Mouse (Mus musculus): Measurements from ENCODE around the gene Zbtb49.

Gene Zbtb49

GRCm38 (mm10) chr5:38220328-38220912 is at the start of gene Zbtb49, which contains the start of gene Lyar:
Gene Zbtb49 (minus strand): TSS chr5:38220457.
Gene Lyar (plus strand): TSS chr5:38220470.
- in situ Hi-C loops (cut with MboI): no loop called here

GRCm38 (mm10) chr5:38260107-38260682 is 39.9 kb upstream of the Zbtb49 start, which contains the start of gene Tmem128:
Gene Tmem128 (plus strand): TSS chr5:38260185.
- in situ Hi-C loops (cut with MboI): no loop called here

- in situ Hi-C loops (cut with MboI): no loop called here
These were observed 39.3 kb upstream of the Zbtb49 start for GRCm38 (mm10) chr5:38259455-38260106.

- in situ Hi-C loops (cut with MboI): no loop called here
These were observed 38.5 kb upstream of the Zbtb49 start for GRCm38 (mm10) chr5:38258773-38259146.

GRCm38 (mm10) chr5:38258034-38258772 is 37.9 kb upstream of the Zbtb49 start:
- in situ Hi-C loops (cut with MboI): no loop called here

GRCm38 (mm10) chr5:38256551-38256950 is 36.3 kb upstream of the Zbtb49 start:
- in situ Hi-C loops (cut with MboI): no loop called here

- in situ Hi-C loops (cut with MboI): no loop called here
These were observed 35.4 kb upstream of the Zbtb49 start for GRCm38 (mm10) chr5:38255644-38256043.

- in situ Hi-C loops (cut with MboI): no loop called here
These were observed 34.9 kb upstream of the Zbtb49 start for GRCm38 (mm10) chr5:38255195-38255594.

GRCm38 (mm10) chr5:38241966-38242365 is 21.7 kb upstream of the Zbtb49 start:
- in situ Hi-C loops (cut with MboI): no loop called here

- in situ Hi-C loops (cut with MboI): no loop called here
These were observed 21.2 kb upstream of the Zbtb49 start for GRCm38 (mm10) chr5:38241473-38241834.

GRCm38 (mm10) chr5:38240727-38241472 is 20.6 kb upstream of the Zbtb49 start:
- in situ Hi-C loops (cut with MboI): no loop called here

- in situ Hi-C loops (cut with MboI): no loop called here
These were observed 16.4 kb upstream of the Zbtb49 start for GRCm38 (mm10) chr5:38236627-38237026.

GRCm38 (mm10) chr5:38235422-38235821 is 15.2 kb upstream of the Zbtb49 start:
- in situ Hi-C loops (cut with MboI): no loop called here

GRCm38 (mm10) chr5:38219771-38220307 is 418 bp downstream of the Zbtb49 start:
- in situ Hi-C loops (cut with MboI): no loop called here

- in situ Hi-C loops (cut with MboI): no loop called here
These were observed 7.2 kb downstream of the Zbtb49 start for GRCm38 (mm10) chr5:38213009-38213408.

GRCm38 (mm10) chr5:38211691-38212090 is 8.6 kb downstream of the Zbtb49 start:
- in situ Hi-C loops (cut with MboI): no loop called here

- in situ Hi-C loops (cut with MboI): no loop called here
These were observed 11.3 kb downstream of the Zbtb49 start for GRCm38 (mm10) chr5:38208985-38209384.

GRCm38 (mm10) chr5:38205303-38205726 is 14.9 kb downstream of the Zbtb49 start:
- in situ Hi-C loops (cut with MboI): no loop called here

- in situ Hi-C loops (cut with MboI): no loop called here
These were observed 20.6 kb downstream of the Zbtb49 start for GRCm38 (mm10) chr5:38199686-38200085.

- in situ Hi-C loops (cut with MboI): no loop called here
These were observed 22.8 kb downstream of the Zbtb49 start for GRCm38 (mm10) chr5:38197482-38197823.

GRCm38 (mm10) chr5:38196821-38197481 is 23.3 kb downstream of the Zbtb49 start:
- in situ Hi-C loops (cut with MboI): no loop called here
